Mouse (Mus musculus) neural tube, embryonic 11.5 days (tissue): ENCODE measurements at regions not wholly inside any gene's neighbourhood (a gene's known extent, or its start where the extent isn't known, plus 50 kb on each side); places are given as distances from the start of the nearest gene placed in this dataset.
A peak's percentile ranks its signal among the peaks of the same experiment; 100 is the strongest.

Experiments used
- ATAC-seq: fragments of 200-750 bp; cut with Nextera tagmentation; 2 replicates; pipeline ENCODE4 v1.8.0; 2017; ENCODE audit warnings: moderate number of reproducible peaks, mild to moderate bottlenecking, moderate TSS enrichment, moderate library complexity; ENCODE audit not compliant: insufficient read depth, low FRiP score, low TSS enrichment
- DNase-seq: peaks from one replicate; pipeline ENCODE4 v3.0.0-alpha.2; 2015; ENCODE audit warnings: low spot score
- H3K27ac ChIP-seq: fragments of 300-500 bp; sonication (generic); 2 replicates; pipeline ENCODE4 v1.5.1; 2014; ENCODE audit warnings: low read depth, mild to moderate bottlenecking, low read length
- H3K27me3 ChIP-seq: fragments of 300-500 bp; sonication (generic); 2 replicates; pipeline ENCODE4 v1.6.1; 2014; ENCODE audit warnings: mild to moderate bottlenecking, low read length, mixed read lengths; ENCODE audit not compliant: control insufficient read depth, insufficient read depth
- H3K36me3 ChIP-seq: fragments of 300-500 bp; sonication (generic); 2 replicates; pipeline ENCODE4 v1.6.1; 2014; ENCODE audit warnings: mild to moderate bottlenecking, low read length, moderate library complexity, mixed read lengths; ENCODE audit not compliant: control insufficient read depth, insufficient read depth
- H3K4me1 ChIP-seq: fragments of 300-500 bp; sonication (generic); 2 replicates; pipeline ENCODE4 v1.6.1; 2014; ENCODE audit warnings: low read length, mixed read lengths; ENCODE audit not compliant: control insufficient read depth, insufficient read depth
- H3K4me2 ChIP-seq: fragments of 300-500 bp; sonication (generic); 2 replicates; pipeline ENCODE4 v1.6.1; 2014; ENCODE audit warnings: low read depth, mild to moderate bottlenecking, moderate library complexity
- H3K4me3 ChIP-seq: fragments of 300-500 bp; sonication (generic); 2 replicates; pipeline ENCODE4 v1.5.1; 2014; ENCODE audit warnings: low read depth, low read length
- H3K9ac ChIP-seq: fragments of 300-500 bp; sonication (generic); 2 replicates; pipeline ENCODE4 v1.6.1; 2014; ENCODE audit warnings: mild to moderate bottlenecking, low read length
- H3K9me3 ChIP-seq: fragments of 300-500 bp; sonication (generic); 2 replicates; pipeline ENCODE4 v1.6.1; 2016; ENCODE audit warnings: low read length; ENCODE audit not compliant: control insufficient read depth
- WGBS: fragments of 180-500 bp; shearing (Covaris S2); extraction: QIAGEN DNeasy Blood & Tissue Kit; methylation state at CpG from one replicate; pipeline ENCODE4 v1.1.7; 2014; 5-methylcytosine and 5-hydroxymethylcytosine counted together

DNA sequence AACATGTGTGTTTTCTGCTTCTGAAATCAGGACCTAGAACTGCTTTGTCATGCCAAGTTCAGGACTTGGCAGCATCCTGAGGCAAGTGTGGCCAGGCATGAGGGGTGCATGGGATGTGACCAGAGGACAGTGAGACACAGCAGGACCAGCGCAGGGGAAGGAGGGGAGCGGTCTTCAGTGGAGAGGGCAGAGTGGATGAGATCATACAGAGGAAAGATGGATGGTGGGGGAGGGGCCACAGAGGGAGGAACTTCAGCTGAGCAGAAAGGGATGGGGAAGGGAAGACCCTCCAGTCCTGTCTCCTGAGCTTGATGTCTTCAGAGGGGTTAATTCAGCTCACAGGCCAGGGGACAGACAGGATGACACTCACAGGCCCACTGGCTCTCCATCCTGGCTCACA is 81.0 kb downstream of the Cryba4 start:
- H3K27me3 ChIP-seq: no peaks in the 10 kb centered on the region
- peaks cover 2% of the 10 kb centered on the region; the same call in 1 of the 2 replicates for H3K4me1 ChIP-seq
- H3K36me3 ChIP-seq: no peaks in the 10 kb centered on the region
- H3K27ac ChIP-seq: no peak overlapping the region
- H3K9me3 ChIP-seq: no peaks in the 10 kb centered on the region
- H3K4me3 ChIP-seq: no peak overlapping the region
- DNase-seq (no peak), ATAC-seq (no peak)
- H3K9ac ChIP-seq: no peak overlapping the region
- H3K4me2 ChIP-seq: no peak overlapping the region
- 71% methylated on average over 2 of the region's 2 CpGs for WGBS

DNA sequence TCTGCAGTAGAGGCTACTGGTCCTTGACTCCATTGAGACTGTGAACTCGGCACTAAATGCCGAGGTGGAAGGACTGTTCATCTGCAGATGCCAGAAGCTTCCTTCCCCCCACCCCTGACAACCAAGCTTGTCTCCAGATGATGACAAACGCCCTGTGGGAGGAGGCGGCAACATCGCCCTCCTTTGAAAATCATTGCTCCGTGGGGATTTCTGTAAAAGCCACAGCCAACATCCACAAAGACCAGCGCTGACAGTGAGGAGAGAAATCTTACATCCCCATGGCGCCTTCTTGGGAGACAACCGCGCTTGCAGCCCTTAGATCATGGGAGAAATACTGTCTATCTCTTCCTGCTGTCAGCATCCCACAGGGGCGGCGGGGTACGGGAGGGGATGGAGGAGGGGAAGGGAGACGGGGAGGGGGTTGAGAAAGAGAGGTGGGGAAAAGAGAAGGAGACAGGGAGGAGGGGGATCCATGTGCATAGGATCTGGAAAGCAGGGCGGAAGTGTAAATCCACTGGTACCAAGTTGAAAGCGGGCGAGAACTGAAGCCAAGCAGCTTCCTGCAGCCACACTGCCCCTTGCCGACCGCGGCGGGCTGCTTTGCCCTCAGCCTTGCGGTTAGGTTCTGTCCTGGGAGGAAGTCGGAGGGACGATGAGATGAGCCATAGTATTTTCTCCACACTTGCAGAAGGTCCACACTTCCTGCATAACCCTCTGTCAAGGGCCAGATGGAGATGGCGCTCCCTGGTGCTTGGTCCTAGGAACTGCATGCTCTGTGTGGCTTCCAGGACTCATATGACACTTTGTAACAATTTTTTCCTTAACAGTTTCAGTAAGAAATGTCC is 72.9 kb downstream of the Cryba4 start:
- ATAC-seq: no peak
- Histone ChIP-seq H3K9me3 (no peaks in the 10 kb centered on the region), H3K27ac (0 out of 2 replicates have a peak overlapping the region, but pooled peaks have one; percentile 4), H3K36me3 (no peaks in the 10 kb centered on the region), H3K4me2 (peak overlapping the region; percentile 36), H3K9ac (peak overlapping the region; percentile 2; the same call in 1 of the 2 replicates), H3K4me1 (peaks cover 2% of the 10 kb centered on the region; the same call in 1 of the 2 replicates), H3K4me3 (0 out of 2 replicates have a peak overlapping the region, but pooled peaks have one; percentile 12), H3K27me3 (0 out of 2 replicates have a peak, but pooled peaks cover 2% of the 10 kb centered on the region)
- WGBS: 21% methylated on average over 25 of the region's 25 CpGs
- DNase-seq: peak; percentile 71

DNA sequence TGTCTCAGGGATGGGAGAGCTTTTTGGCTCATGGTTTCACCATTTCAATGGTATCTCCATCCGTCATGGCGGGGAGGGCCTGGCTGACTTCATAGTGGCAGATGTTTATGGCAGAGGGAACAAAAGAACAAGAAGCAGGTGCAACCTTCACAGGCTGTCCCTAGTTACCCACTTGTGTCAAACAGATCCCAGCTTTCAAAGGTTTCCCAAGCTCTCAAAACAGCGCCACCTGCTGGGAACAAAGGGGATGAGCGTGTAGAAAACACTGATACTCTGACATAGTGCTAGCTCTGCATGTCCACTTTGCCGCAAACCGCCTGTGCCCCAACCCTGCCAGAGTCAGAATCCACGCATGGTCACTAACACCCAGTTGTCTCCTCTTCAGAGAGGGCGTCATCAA is 69.5 kb downstream of the Cryba4 start:
- H3K36me3 ChIP-seq: no peaks in the 10 kb centered on the region
- 0 out of 2 replicates have a peak, but pooled peaks cover 2% of the 10 kb centered on the region for H3K27me3 ChIP-seq
- H3K9me3 ChIP-seq: no peaks in the 10 kb centered on the region
- H3K4me2 ChIP-seq: no peak overlapping the region
- no peak overlapping the region for H3K27ac ChIP-seq
- 36% methylated on average over 8 of the region's 8 CpGs for WGBS
- DNase-seq (peak; percentile 68), ATAC-seq (no peak)
- no peak overlapping the region for H3K9ac ChIP-seq
- no peaks in the 10 kb centered on the region for H3K4me1 ChIP-seq
- H3K4me3 ChIP-seq: no peak overlapping the region

DNA sequence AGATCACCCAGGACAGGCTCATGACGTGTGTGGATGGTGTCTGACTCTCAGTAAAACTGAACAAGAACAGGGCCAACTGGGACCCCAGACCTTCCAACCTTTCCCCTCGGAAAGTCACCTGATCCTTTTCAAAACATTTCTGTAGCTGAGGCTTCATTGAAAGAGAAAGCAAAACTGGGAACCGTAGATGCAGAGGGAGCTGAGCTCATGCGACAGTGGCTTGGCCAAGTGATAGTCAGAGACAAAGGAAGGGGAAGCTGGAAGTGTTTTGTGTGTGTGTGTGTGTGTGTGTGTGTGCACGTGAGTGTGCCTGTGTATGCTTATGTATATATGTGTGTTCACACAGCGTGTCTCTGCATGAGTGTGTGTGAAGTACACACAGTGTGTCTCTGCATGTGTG is 56.7 kb downstream of the Cryba4 start:
- H3K4me2 ChIP-seq: no peak overlapping the region
- WGBS: 74% methylated on average over 6 of the region's 6 CpGs
- H3K27me3 ChIP-seq: no peaks in the 10 kb centered on the region
- no peaks in the 10 kb centered on the region for H3K4me1 ChIP-seq
- H3K9me3 ChIP-seq: no peaks in the 10 kb centered on the region
- no peak overlapping the region for H3K9ac ChIP-seq
- H3K4me3 ChIP-seq: no peak overlapping the region
- no peaks in the 10 kb centered on the region for H3K36me3 ChIP-seq
- ATAC-seq (no peak), DNase-seq (no peak)
- no peak overlapping the region for H3K27ac ChIP-seq
